Mouse (Mus musculus) gastrocnemius, postnatal 4 days (tissue): Measurements from ENCODE around the gene Tm4sf19. TPM values are rescaled to one million over a fixed set of nuclear protein-coding genes. Genes with fewer than 3 reads are reported as not detected.

Experiments used
- total RNA-seq, 2 experiments: library from RNA; stranded (reverse); gene quantifications; 2 replicates each; pipeline ENCODE4 v1.2.3; 2021

Gene Tm4sf19
- total RNA-seq, 2 experiments from 2014 or later, result not detected

Other genes starting within 250 kb of the Tm4sf19 start
- 10 to 100 TPM; 13.3 to 15.2 TPM for gene Nrros, start 234.9 kb upstream of the Tm4sf19 start, total RNA-seq
- not detected for gene Bex6, start 220.7 kb upstream of the Tm4sf19 start, total RNA-seq
- gene Fbxo45, start 153.3 kb upstream of the Tm4sf19 start, total RNA-seq, result 10 to 100 TPM; 13.8 to 14.1 TPM
- 1 to 10 TPM; 8.5 to 9.0 TPM for gene Wdr53, start 153.3 kb upstream of the Tm4sf19 start, total RNA-seq
- 1 to 10 TPM; 3.2 to 5.4 TPM for gene Smco1, start 129.0 kb upstream of the Tm4sf19 start, total RNA-seq
- gene Rnf168, start 123.0 kb upstream of the Tm4sf19 start, total RNA-seq, result 10 to 100 TPM; 15.0 to 16.1 TPM
- gene Ubxn7, start 68.2 kb upstream of the Tm4sf19 start, total RNA-seq, result 10 to 100 TPM; 35.2 to 43.6 TPM
- 1 to 10 TPM; 4.6 to 4.8 TPM for gene Tctex1d2, start 19.2 kb downstream of the Tm4sf19 start, total RNA-seq
- 10 to 100 TPM; 62.8 to 82.8 TPM for gene Pcyt1a, start 30.4 kb downstream of the Tm4sf19 start, total RNA-seq
- gene Slc51a, start 87.4 kb downstream of the Tm4sf19 start, total RNA-seq, result not detected
- gene Zdhhc19, start 95.8 kb downstream of the Tm4sf19 start, total RNA-seq, result not detected
- 100 to 1,000 TPM in 1 of 2 experiments, 10 to 100 TPM in 1; 83.5 to 124 TPM for gene Tfrc, start 208.4 kb downstream of the Tm4sf19 start, total RNA-seq
- gene Tnk2, start 243.4 kb downstream of the Tm4sf19 start, total RNA-seq, result 10 to 100 TPM; 79.9 to 82.7 TPM